In the genomic region with DNA sequence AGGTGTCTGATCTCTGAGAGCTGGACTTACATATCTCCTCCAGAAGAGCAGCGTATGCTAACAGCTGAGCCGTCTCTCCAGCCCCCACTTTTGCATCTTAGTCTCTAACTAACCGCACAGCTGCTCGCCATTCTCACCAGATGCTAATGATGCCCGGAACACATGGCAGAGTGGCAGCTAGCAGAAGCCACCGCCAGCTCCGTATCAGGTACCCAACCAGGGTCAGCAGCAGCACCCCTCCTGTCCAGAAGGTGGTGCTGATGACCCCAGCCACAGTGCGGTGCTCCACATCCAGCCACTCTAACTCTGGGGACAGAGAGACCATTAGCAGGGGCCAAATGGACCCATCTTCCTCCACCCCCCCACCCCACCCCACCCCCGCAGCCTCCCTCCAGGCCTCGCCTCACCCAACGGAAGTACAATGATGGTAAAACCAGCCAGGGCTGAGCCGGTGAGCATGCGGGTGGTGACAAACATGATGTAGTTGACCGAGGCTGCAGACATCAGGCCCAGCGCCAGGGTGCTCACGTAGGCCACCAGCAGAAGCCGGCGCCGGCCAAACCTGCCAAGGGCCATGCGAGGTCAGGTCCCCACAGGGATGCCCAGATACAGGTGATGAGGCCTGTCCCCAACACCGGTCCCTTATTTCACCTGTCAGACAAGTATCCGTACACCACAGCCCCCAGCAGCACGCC, we compare ENCODE assay signal across 10 mouse cellular contexts. TPM values are rescaled to one million over a fixed set of nuclear protein-coding genes. Genes with fewer than 3 reads are reported as not detected.
DNase-seq lines count a peak whose midpoint lies in the region; TF ChIP-seq lines count a peak whose summit lies in the region.
"Had no signal": no experiment of that assay in that cellular context is flagged by ENCODE, and none has a peak within 500 bp of the region (broad histone marks: within the 10 kb centered on the region; RNA-seq: fewer than 3 reads in every experiment).

No protein-coding gene starts in this region.

- no peak for DNase-seq in heart, adult 2 months
- DNase-seq in heart, adult 11 months: no peak
- peak; percentile 50 for DNase-seq in B cell, adult 2 months
- peak; percentile 59 to 61 for DNase-seq in cerebellum, postnatal 36 days
- DNase-seq in heart, postnatal 4 days: peak; percentile 63
- DNase-seq in limb, embryonic 10.5 days (ENCODE audit: low spot score): peak; percentile 64
- DNase-seq in adrenal gland, adult 8-10 months: no peak

- no peak overlapping the region for H3K4me3 ChIP-seq in heart, adult 2 months
- H3K4me3 ChIP-seq in limb, embryonic 10.5 days: peak overlapping the region; percentile 21; the same call in 1 of the 2 replicates
- H3K4me3 ChIP-seq in small intestine, adult 2 months (ENCODE audit: low read depth, low read length): no peak overlapping the region

- no peaks in the 10 kb centered on the region for H3K27me3 ChIP-seq in heart, adult 2 months (ENCODE audit: control insufficient read depth, insufficient read depth, low read length)
- H3K27me3 ChIP-seq in limb, embryonic 10.5 days (ENCODE audit: low read depth, poor library complexity, severe bottlenecking): peaks cover 70% of the 10 kb centered on the region
- peaks cover 7% of the 10 kb centered on the region; the same call in 1 of the 2 replicates for H3K27me3 ChIP-seq in small intestine, adult 2 months (ENCODE audit: control insufficient read depth, insufficient read depth, low read length)

- TF ChIP-seq EP300 in heart, adult 2 months (IDR thresholded peaks at IDR 0.05; ENCODE audit: insufficient read depth, low read depth, low read length): no peak

- H3K9me3 ChIP-seq in limb, embryonic 10.5 days (replicated peaks): no peaks in the 10 kb centered on the region

- TF ChIP-seq CTCF in heart, adult 2 months (IDR thresholded peaks at IDR 0.05): peak; percentile 70
- TF ChIP-seq CTCF in small intestine, adult 2 months (IDR thresholded peaks at IDR 0.05; ENCODE audit: extremely low read depth, insufficient read length, insufficient replicate concordance, low read depth, low read length): peak; percentile 36; the same call in 1 of the 2 replicates

- intact Hi-C loops in heart, adult 2 months (cut with DNase I): loop anchor here (1.0 kb wide), 1 partner anchor 74 kb away; no protein-coding TSS in a partner anchor

- 17% methylated on average over 23 of the region's 23 CpGs for WGBS in heart, adult 2 months
- 19% methylated on average over 23 of the region's 23 CpGs for WGBS in limb, embryonic 10.5 days
- WGBS in small intestine, adult 2 months: 25% methylated on average over 23 of the region's 23 CpGs

- H3K27ac ChIP-seq in heart, adult 2 months: no peak overlapping the region
- H3K27ac ChIP-seq in limb, embryonic 10.5 days: peak overlapping the region; percentile 20; the same call in 1 of the 2 replicates
- no peak overlapping the region for H3K27ac ChIP-seq in small intestine, adult 2 months (ENCODE audit: insufficient read depth, low read depth, low read length)

- no peaks in the 10 kb centered on the region; the same call in 1 of the 2 replicates for H3K4me1 ChIP-seq in heart, adult 2 months (ENCODE audit: control insufficient read depth, insufficient read depth, low read length)
- H3K4me1 ChIP-seq in limb, embryonic 10.5 days: peaks cover 14% of the 10 kb centered on the region
- peaks cover 2% of the 10 kb centered on the region; the same call in 1 of the 2 replicates for H3K4me1 ChIP-seq in small intestine, adult 2 months (ENCODE audit: control insufficient read depth, insufficient read depth, insufficient read length, low read length)

- H3K9ac ChIP-seq in heart, adult 2 months (ENCODE audit: low read depth, low read length): no peak overlapping the region

- no peak for TF ChIP-seq POLR2A in heart, adult 2 months (IDR thresholded peaks at IDR 0.05; ENCODE audit: insufficient read depth, low read depth, low read length)
- TF ChIP-seq POLR2A in small intestine, adult 2 months (IDR thresholded peaks at IDR 0.05; ENCODE audit: low read depth, low read length): no peak

- H3K36me3 ChIP-seq in heart, adult 2 months (ENCODE audit: control insufficient read depth, insufficient read depth, low read length): no peaks in the 10 kb centered on the region
- H3K36me3 ChIP-seq in limb, embryonic 10.5 days: no peaks in the 10 kb centered on the region
- no peaks in the 10 kb centered on the region for H3K36me3 ChIP-seq in small intestine, adult 2 months (ENCODE audit: control insufficient read depth, insufficient read depth, low read length)

- H3K79me2 ChIP-seq in heart, adult 2 months (replicated peaks; ENCODE audit: control insufficient read depth, insufficient read depth, low read length): no peaks in the 10 kb centered on the region

RNA-seq across cellular contexts. Expression of gene Slc22a7, which starts 1.4 kb away (rescaled TPM):
- not detected for total RNA-seq in heart, adult 2 months (2021)
- 0.38 TPM in 1 of 2 replicates, not detected in the other for polyA plus RNA-seq in heart, adult 2 months (2012; rRNA removed)
- not detected for total RNA-seq in heart, postnatal 4 days (2021)
- not detected in 2 replicates for polyA plus RNA-seq in limb, embryonic 10.5 days (2016; fragmentation: Nextera tagmentation; extraction: Ambion mirVana)
- not detected in 2 replicates for polyA plus RNA-seq in small intestine, adult 2 months (2012; rRNA removed)
- total RNA-seq in adrenal gland, adult 8-10 months (2022): not detected
- polyA plus RNA-seq: intestine, embryonic 14.5 days; Patski had no signal

RNA-seq across cellular contexts. Expression of gene Crip3, which starts 8.1 kb away (rescaled TPM):
- total RNA-seq in heart, adult 2 months (2021): under 1 TPM; 0.76 to 0.82 TPM
- polyA plus RNA-seq in heart, adult 2 months (2012; rRNA removed): 3.5 and 3.8 TPM in 2 replicates
- total RNA-seq in heart, postnatal 4 days (2021): under 1 TPM; 0.36 to 0.52 TPM
- polyA plus RNA-seq in limb, embryonic 10.5 days (2016; fragmentation: Nextera tagmentation; extraction: Ambion mirVana): 0.21 and 0.44 TPM in 2 replicates
- not detected in 2 replicates for polyA plus RNA-seq in small intestine, adult 2 months (2012; rRNA removed)
- 1 to 10 TPM in 3 of 4 experiments, under 1 TPM in 1; 0.58 to 3.1 (median 2.2) TPM for total RNA-seq in adrenal gland, adult 8-10 months (2022)
- polyA plus RNA-seq: Patski had no signal

RNA-seq across cellular contexts. Expression of gene Ttbk1, which starts 50.7 kb away (rescaled TPM):
- under 1 TPM; 0.16 to 0.23 TPM for total RNA-seq in heart, adult 2 months (2021)
- 0.21 and 0.23 TPM in 2 replicates for polyA plus RNA-seq in heart, adult 2 months (2012; rRNA removed)
- under 1 TPM; 0.33 to 0.45 TPM for total RNA-seq in heart, postnatal 4 days (2021)
- 0.09 and 0.34 TPM in 2 replicates for polyA plus RNA-seq in limb, embryonic 10.5 days (2016; fragmentation: Nextera tagmentation; extraction: Ambion mirVana)
- polyA plus RNA-seq in small intestine, adult 2 months (2012; rRNA removed): 0.20 and 0.25 TPM in 2 replicates
- total RNA-seq in adrenal gland, adult 8-10 months (2022): 1 to 10 TPM in 3 of 4 experiments, under 1 TPM in 1; 0.98 to 1.4 (median 1.2) TPM

RNA-seq across cellular contexts. Expression of gene Zfp318, which starts 53.3 kb away (rescaled TPM):
- total RNA-seq in heart, adult 2 months (2021): 10 to 100 TPM; 14.9 to 15.6 TPM
- 7.1 and 11.8 TPM in 2 replicates for polyA plus RNA-seq in heart, adult 2 months (2012; rRNA removed)
- total RNA-seq in heart, postnatal 4 days (2021): 10 to 100 TPM; 24.2 to 25.8 TPM
- polyA plus RNA-seq in limb, embryonic 10.5 days (2016; fragmentation: Nextera tagmentation; extraction: Ambion mirVana): 7.9 and 9.4 TPM in 2 replicates
- 1.9 and 5.8 TPM in 2 replicates for polyA plus RNA-seq in small intestine, adult 2 months (2012; rRNA removed)
- 10 to 100 TPM; 21.0 to 35.6 (median 27.4) TPM for total RNA-seq in adrenal gland, adult 8-10 months (2022)

RNA-seq across cellular contexts. Expression of gene Dnph1, which starts 59.7 kb away (rescaled TPM):
- 1 to 10 TPM; 1.8 to 1.9 TPM for total RNA-seq in heart, adult 2 months (2021)
- polyA plus RNA-seq in heart, adult 2 months (2012; rRNA removed): 0.80 and 0.97 TPM in 2 replicates
- 10 to 100 TPM in 1 of 2 experiments, 1 to 10 TPM in 1; 9.5 to 10.2 TPM for total RNA-seq in heart, postnatal 4 days (2021)
- 70.1 and 78.6 TPM in 2 replicates for polyA plus RNA-seq in limb, embryonic 10.5 days (2016; fragmentation: Nextera tagmentation; extraction: Ambion mirVana)
- 3.3 and 6.3 TPM in 2 replicates for polyA plus RNA-seq in small intestine, adult 2 months (2012; rRNA removed)
- total RNA-seq in adrenal gland, adult 8-10 months (2022): 1 to 10 TPM; 4.5 to 6.9 (median 6.4) TPM

Comparison
In these comparisons a context has a peak if more than half of its experiments do, and no peak if none do; other contexts are left out.
1. DNase-seq: peak in B cell, adult 2 months (2 of 2), cerebellum, postnatal 36 days (2 of 2), heart, postnatal 4 days (single experiment) and limb, embryonic 10.5 days (single experiment); none in heart, adult 2 months (0 of 2), heart, adult 11 months (single experiment) and adrenal gland, adult 8-10 months (single experiment).